Mouse (Mus musculus) forebrain, embryonic 16.5 days (tissue): ENCODE data around the gene Gm11541. TPM values are rescaled to one million over a fixed set of nuclear protein-coding genes. Genes with fewer than 3 reads are reported as not detected.

Source experiments
- ATAC-seq: fragments of 200-750 bp; cut with Nextera tagmentation; 2 replicates; pipeline ENCODE4 v1.8.0; 2017; ENCODE audit warnings: mild to moderate bottlenecking, moderate library complexity
- H3K27ac ChIP-seq: fragments of 300-500 bp; sonication (generic); 2 replicates; pipeline ENCODE4 v1.5.1; 2014; ENCODE audit warnings: low read length, control low read depth
- H3K27me3 ChIP-seq: fragments of 300-500 bp; sonication (generic); replicated peaks from 2 replicates; pipeline ENCODE4 v1.6.1; 2014; ENCODE audit warnings: low read length; ENCODE audit not compliant: control insufficient read depth, insufficient read depth
- H3K36me3 ChIP-seq: fragments of 300-500 bp; sonication (generic); 2 replicates; pipeline ENCODE4 v1.6.1; 2014; ENCODE audit not compliant: control insufficient read depth, insufficient read depth
- H3K4me1 ChIP-seq: fragments of 300-500 bp; sonication (generic); replicated peaks from 2 replicates; pipeline ENCODE4 v1.6.1; 2014; ENCODE audit warnings: low read length; ENCODE audit not compliant: control insufficient read depth, insufficient read depth
- H3K4me2 ChIP-seq: fragments of 300-500 bp; sonication (generic); 2 replicates; pipeline ENCODE4 v1.6.1; 2014; ENCODE audit warnings: mild to moderate bottlenecking, low read length, control low read depth
- H3K4me3 ChIP-seq: fragments of 300-500 bp; sonication (generic); replicated peaks from 2 replicates; pipeline ENCODE4 v1.5.1; 2014; ENCODE audit warnings: mild to moderate bottlenecking, low read length, control low read depth
- H3K9ac ChIP-seq: fragments of 300-500 bp; sonication (generic); replicated peaks from 2 replicates; pipeline ENCODE4 v1.6.1; 2014; ENCODE audit warnings: low read depth, low read length, control low read depth
- H3K9me3 ChIP-seq: fragments of 300-500 bp; sonication (generic); 2 replicates; pipeline ENCODE4 v1.6.1; 2016; ENCODE audit warnings: low read length; ENCODE audit not compliant: control insufficient read depth
- WGBS: fragments of 180-500 bp; shearing (Covaris S2); extraction: QIAGEN DNeasy Blood & Tissue Kit; methylation state at CpG from one replicate; pipeline ENCODE4 v1.1.7; 2014; 5-methylcytosine and 5-hydroxymethylcytosine counted together
- polyA plus RNA-seq: library from polyadenylated mRNA; unstranded; fragments of >200 nt; fragmentation: Nextera tagmentation; extraction: Ambion mirVana; gene quantifications from 2 replicates; pipeline ENCODE4 v1.2.1, GENCODE M21; 2015

Gene Gm11541
- not detected in 2 replicates for polyA plus RNA-seq

GRCm38 (mm10) chr11:94704472-94704871, at the start of gene Gm11541:
Gene Gm11541 (minus strand): TSS chr11:94704499.
- 51% methylated on average over 5 of the region's 5 CpGs for WGBS
- Histone ChIP-seq H3K4me1 (peaks cover 4% of the 10 kb centered on the region; the same call in 1 of the 2 replicates), H3K9me3 (no peaks in the 10 kb centered on the region), H3K4me3 (no peak within 1 kb of the TSS), H3K27me3 (no peaks in the 10 kb centered on the region), H3K36me3 (no peaks in the 10 kb centered on the region), H3K27ac (no peak within 1 kb of the TSS), H3K4me2 (no peak within 1 kb of the TSS), H3K9ac (no peak within 1 kb of the TSS)
- ATAC-seq, result no peak

GRCm38 (mm10) chr11:94752946-94753713, 48.8 kb upstream of the Gm11541 start:
- no peak for ATAC-seq
- H3K36me3 ChIP-seq, result no peaks in the 10 kb centered on the region

GRCm38 (mm10) chr11:94741732-94742272, 37.5 kb upstream of the Gm11541 start, which contains the start of gene Cdc34b:
Gene Cdc34b (plus strand): TSS chr11:94741782.
- Histone ChIP-seq H3K27me3 (no peaks in the 10 kb centered on the region), H3K27ac (no peak within 1 kb of the TSS), H3K9ac (no peak within 1 kb of the TSS), H3K4me3 (no peak within 1 kb of the TSS), H3K9me3 (no peaks in the 10 kb centered on the region), H3K36me3 (no peaks in the 10 kb centered on the region), H3K4me1 (no peaks in the 10 kb centered on the region), H3K4me2 (no peak within 1 kb of the TSS)
- WGBS, result 82% methylated on average over 24 of the region's 29 CpGs
- no peak for ATAC-seq

More at GRCm38 (mm10) chr11:94752946-94753713, 48.8 kb upstream of the Gm11541 start:
- H3K4me3 ChIP-seq, result no peak overlapping the region
- H3K27me3 ChIP-seq, result no peaks in the 10 kb centered on the region
- H3K9me3 ChIP-seq, result no peaks in the 10 kb centered on the region
- no peak overlapping the region for H3K4me2 ChIP-seq
- no peaks in the 10 kb centered on the region for H3K4me1 ChIP-seq
- H3K27ac ChIP-seq, result no peak overlapping the region
- 72% methylated on average over 2 of the region's 2 CpGs for WGBS
- H3K9ac ChIP-seq, result no peak overlapping the region

GRCm38 (mm10) chr11:94735746-94736145, 31.4 kb upstream of the Gm11541 start:
- H3K9me3 ChIP-seq, result no peaks in the 10 kb centered on the region
- no peak overlapping the region for H3K27ac ChIP-seq
- no peaks in the 10 kb centered on the region for H3K4me1 ChIP-seq
- H3K4me2 ChIP-seq, result no peak overlapping the region
- no peaks in the 10 kb centered on the region for H3K36me3 ChIP-seq
- no peaks in the 10 kb centered on the region for H3K27me3 ChIP-seq
- WGBS, result 85% methylated on average over 2 of the region's 2 CpGs
- no peak overlapping the region for H3K9ac ChIP-seq
- H3K4me3 ChIP-seq, result no peak overlapping the region
- ATAC-seq, result no peak

GRCm38 (mm10) chr11:94732773-94733172, 28.5 kb upstream of the Gm11541 start:
- no peaks in the 10 kb centered on the region for H3K27me3 ChIP-seq
- no peak for ATAC-seq
- H3K4me2 ChIP-seq, result no peak overlapping the region
- H3K4me1 ChIP-seq, result no peaks in the 10 kb centered on the region
- 43% methylated on average over 8 of the region's 8 CpGs for WGBS
- no peaks in the 10 kb centered on the region for H3K36me3 ChIP-seq
- no peak overlapping the region for H3K27ac ChIP-seq
- H3K9me3 ChIP-seq, result no peaks in the 10 kb centered on the region
- no peak overlapping the region for H3K4me3 ChIP-seq
- no peak overlapping the region for H3K9ac ChIP-seq

GRCm38 (mm10) chr11:94731229-94731628, 26.9 kb upstream of the Gm11541 start:
- Histone ChIP-seq H3K27ac (no peak overlapping the region), H3K27me3 (no peaks in the 10 kb centered on the region), H3K9me3 (no peaks in the 10 kb centered on the region), H3K36me3 (no peaks in the 10 kb centered on the region), H3K9ac (no peak overlapping the region), H3K4me1 (no peaks in the 10 kb centered on the region), H3K4me3 (no peak overlapping the region), H3K4me2 (no peak overlapping the region)
- 90% methylated on average over 12 of the region's 12 CpGs for WGBS
- ATAC-seq, result no peak

GRCm38 (mm10) chr11:94730261-94730660, 26.0 kb upstream of the Gm11541 start:
- H3K27me3 ChIP-seq, result no peaks in the 10 kb centered on the region
- H3K9ac ChIP-seq, result no peak overlapping the region
- H3K4me3 ChIP-seq, result no peak overlapping the region
- no peaks in the 10 kb centered on the region for H3K36me3 ChIP-seq
- 37% methylated on average over 5 of the region's 5 CpGs for WGBS
- no peak overlapping the region for H3K4me2 ChIP-seq
- H3K27ac ChIP-seq, result no peak overlapping the region
- no peaks in the 10 kb centered on the region for H3K9me3 ChIP-seq
- no peaks in the 10 kb centered on the region for H3K4me1 ChIP-seq
- ATAC-seq, result no peak

GRCm38 (mm10) chr11:94729565-94729964, 25.3 kb upstream of the Gm11541 start:
- H3K9ac ChIP-seq, result no peak overlapping the region
- no peak overlapping the region for H3K27ac ChIP-seq
- H3K36me3 ChIP-seq, result no peaks in the 10 kb centered on the region
- no peaks in the 10 kb centered on the region for H3K27me3 ChIP-seq
- H3K9me3 ChIP-seq, result no peaks in the 10 kb centered on the region
- H3K4me2 ChIP-seq, result no peak overlapping the region
- ATAC-seq, result no peak
- H3K4me1 ChIP-seq, result no peaks in the 10 kb centered on the region
- WGBS, result 31% methylated on average over 4 of the region's 4 CpGs
- no peak overlapping the region for H3K4me3 ChIP-seq

GRCm38 (mm10) chr11:94728545-94728944, 24.2 kb upstream of the Gm11541 start:
- H3K9me3 ChIP-seq, result no peaks in the 10 kb centered on the region
- ATAC-seq, result no peak
- no peak overlapping the region for H3K4me2 ChIP-seq
- WGBS, result 79% methylated on average over 3 of the region's 3 CpGs
- no peaks in the 10 kb centered on the region for H3K36me3 ChIP-seq
- no peaks in the 10 kb centered on the region for H3K27me3 ChIP-seq
- H3K4me1 ChIP-seq, result no peaks in the 10 kb centered on the region
- no peak overlapping the region for H3K4me3 ChIP-seq
- no peak overlapping the region for H3K27ac ChIP-seq
- H3K9ac ChIP-seq, result no peak overlapping the region
